Mouse (Mus musculus): ENCODE results near the gene Dok4. TPM values are rescaled to one million over a fixed set of nuclear protein-coding genes. Genes with fewer than 3 reads are reported as not detected.
A peak's percentile ranks its signal among the peaks of the same experiment; 100 is the strongest.

Dok4 gene
- total RNA-seq, 2 experiments from 2014 or later: 11.0 to 12.2 TPM

DNA sequence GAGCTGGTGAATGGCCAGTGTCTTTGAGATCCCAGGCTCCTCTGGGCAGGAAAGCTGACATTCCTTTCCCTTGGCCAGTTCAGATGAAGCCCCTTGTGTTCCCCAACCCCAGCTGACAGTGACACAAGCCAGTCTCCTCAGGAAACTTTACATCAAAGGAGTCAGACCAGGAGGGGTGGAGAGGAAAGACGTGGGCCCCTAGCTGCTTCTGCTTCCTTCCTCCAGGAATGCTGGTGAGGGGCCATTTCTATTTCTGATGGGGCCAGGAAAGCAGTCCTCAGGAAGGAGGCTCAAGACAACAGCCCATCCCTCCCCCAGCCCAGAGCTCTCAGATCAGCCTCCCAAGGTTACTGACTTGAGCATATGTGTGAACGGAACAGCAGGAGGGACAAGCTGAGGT lies 16.8 kb upstream of the Dok4 start:
- no peak for ATAC-seq (replicated peaks; ENCODE audit: low FRiP score, poor library complexity, severe bottlenecking)

DNA sequence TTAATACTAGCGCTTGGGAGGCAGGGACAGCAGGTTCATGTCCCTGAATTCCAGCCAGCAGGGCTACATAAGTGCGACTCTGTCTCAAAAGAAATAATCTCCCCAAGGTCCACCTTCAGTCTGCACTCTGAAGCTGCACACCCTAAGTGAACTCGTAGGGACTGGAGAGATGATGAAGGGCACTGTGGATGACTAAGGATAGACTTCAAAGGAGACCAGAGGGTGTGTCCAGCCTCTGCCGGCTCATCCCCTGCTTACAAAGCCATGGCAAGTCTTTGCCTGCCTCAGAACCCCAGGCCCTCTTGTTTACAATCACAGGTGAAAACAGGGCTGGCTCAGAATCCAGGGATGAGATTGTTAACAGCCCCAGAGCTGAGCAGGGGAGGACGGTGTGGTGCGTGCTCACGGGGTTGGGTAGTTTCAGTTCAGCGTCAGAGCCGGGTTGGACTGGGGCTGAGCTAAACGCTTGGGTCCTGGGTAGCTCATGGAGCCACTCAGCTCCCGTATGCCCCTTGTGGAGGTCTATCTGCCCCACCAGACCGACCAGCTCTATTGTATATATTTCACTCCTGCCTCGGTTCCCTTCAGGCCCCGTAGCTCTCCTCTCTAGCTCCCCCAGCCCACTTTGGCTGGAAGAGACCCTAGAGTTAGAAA lies 12.4 kb upstream of the Dok4 start:
- ATAC-seq (replicated peaks; ENCODE audit: low FRiP score, poor library complexity, severe bottlenecking): 0 out of 2 replicates have a peak, but pooled peaks have one; percentile 20

DNA sequence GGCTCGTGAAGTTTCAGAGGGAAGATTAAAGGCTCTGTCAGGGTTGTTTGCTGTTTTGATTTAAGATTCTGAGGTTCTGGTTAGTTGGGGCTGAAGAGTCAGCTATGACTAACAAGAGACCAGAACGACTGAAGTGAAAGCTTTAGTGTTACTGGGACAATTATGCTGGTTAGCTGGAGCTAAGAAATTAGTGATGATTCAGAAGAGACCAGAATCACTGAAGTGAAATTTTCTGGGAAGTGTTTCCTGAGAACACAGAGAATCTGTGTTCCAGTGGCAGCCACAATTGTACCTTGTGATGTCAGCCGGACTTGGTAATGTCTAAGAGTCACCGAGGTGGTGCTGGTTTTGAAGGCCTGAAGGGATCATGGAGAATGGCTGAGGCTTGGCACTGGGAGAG lies 4.6 kb upstream of the Dok4 start:
- ATAC-seq (replicated peaks; ENCODE audit: low FRiP score, poor library complexity, severe bottlenecking): no peak

DNA sequence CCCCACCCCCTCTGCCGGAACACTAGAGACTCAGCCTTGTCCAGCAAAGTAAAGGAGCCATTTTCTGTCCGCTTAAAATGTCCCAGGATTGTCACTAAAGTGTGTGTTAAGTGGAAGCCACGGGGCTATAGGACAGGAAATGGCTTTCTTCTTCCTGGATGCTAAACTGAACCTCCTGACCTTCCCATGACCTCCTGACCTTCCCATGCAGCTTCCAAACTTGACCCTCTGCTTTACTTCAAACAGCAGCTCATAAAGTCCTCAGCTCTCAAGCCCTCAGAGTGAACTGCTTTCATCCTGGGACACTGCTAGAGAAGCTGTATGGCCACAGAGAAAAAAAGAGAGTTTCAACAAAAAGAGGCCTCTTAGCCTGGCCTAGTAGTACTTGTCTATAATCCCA lies 690 bp upstream of the Dok4 start:
- ATAC-seq (replicated peaks; ENCODE audit: low FRiP score, poor library complexity, severe bottlenecking): no peak

DNA sequence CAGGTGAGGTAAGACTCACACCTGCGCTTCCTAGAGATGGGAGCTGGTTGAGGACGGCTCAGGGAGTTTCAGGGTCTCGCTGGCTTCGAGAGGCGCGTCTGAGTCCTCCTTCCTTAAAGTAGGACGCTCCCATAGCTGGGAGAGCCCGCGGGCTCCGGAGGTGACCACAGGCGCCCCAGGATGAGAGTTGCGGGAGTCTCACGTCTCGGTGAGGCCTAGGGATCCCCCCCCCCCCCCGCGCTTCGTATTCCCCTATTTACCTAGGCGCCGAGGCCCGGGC lies 319 bp downstream of the Dok4 start:
- ATAC-seq (replicated peaks; ENCODE audit: low FRiP score, poor library complexity, severe bottlenecking): peak; percentile 12; the same call in 1 of the 2 replicates

DNA sequence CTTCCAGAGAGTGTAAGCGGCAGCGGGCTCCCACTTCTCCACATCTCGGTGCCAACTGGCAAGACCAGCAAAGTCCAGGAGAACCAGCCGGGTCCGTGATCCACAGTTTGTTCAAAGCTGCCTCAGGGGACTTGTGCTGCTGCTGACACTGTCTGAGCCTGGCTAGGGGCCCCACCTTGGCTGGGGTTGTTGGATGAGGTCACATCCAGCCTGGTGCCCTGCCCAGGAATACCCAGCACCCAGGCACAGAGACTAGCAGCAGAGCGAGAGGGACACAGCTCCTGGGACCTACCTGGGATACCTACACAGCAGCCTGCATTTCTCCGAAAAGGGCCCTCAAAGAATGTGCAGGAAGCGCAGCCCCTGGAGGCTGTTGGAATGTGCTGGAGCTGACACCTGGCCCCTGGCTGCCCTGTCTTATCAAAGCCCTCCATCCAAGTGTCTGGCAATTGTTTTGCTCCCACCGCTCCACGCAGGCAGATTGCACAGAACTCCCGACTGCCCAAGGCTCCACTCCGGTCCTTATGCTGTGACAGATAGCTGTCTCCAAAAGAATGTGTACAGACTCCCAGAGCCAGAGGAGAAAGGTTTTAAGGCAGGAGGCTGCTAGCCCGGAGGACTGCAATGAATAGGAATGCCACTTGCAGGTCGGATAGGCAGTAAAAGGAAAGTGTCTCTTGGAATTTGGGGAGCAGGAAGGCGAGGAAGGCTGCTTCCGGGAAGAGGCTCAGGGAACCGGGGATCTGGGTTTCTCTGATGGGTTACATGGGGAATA lies 847 bp downstream of the Dok4 start:
- ATAC-seq (replicated peaks; ENCODE audit: low FRiP score, poor library complexity, severe bottlenecking): peak; percentile 20

DNA sequence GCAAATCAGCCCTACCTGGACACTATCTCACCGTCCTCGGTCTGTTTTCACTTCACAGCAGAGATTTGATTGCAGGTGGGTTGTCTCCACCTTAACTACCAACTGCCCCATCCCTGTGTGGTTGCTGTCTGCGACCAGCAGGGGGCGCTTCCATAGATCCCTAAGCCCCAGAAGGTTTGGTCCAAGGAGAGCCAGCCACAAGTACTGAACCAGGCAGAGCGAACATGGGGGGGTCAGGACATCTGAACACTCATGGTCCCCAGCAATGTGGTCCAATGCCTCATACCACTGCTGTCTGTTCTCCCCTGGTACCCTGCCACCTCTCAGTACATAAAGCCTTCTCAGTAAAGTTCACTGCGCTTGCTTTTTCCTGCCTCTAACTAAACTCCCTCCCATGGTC lies 1.8 kb downstream of the Dok4 start:
- ATAC-seq (replicated peaks; ENCODE audit: low FRiP score, poor library complexity, severe bottlenecking): peak; percentile 67

DNA sequence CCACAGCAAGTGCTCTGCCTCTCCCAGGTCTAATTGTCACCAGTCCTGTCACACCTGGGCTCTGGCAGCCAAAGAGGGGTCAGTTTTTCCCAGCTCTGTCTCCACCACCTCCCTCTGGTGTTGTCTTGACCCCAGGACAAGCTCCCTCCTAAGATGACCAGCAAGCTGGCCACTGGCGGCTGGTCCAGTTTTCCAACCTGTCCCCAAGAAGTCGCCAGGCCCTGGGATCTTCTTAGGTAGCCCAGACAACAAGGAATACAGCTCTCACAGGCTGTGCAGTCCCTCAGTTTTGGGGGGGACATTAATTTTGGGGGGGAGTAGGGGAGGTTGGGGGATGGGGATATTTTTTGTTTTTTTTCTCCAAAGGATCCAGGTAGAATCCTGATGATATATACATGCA lies 3.6 kb downstream of the Dok4 start:
- ATAC-seq (replicated peaks; ENCODE audit: low FRiP score, poor library complexity, severe bottlenecking): no peak

DNA sequence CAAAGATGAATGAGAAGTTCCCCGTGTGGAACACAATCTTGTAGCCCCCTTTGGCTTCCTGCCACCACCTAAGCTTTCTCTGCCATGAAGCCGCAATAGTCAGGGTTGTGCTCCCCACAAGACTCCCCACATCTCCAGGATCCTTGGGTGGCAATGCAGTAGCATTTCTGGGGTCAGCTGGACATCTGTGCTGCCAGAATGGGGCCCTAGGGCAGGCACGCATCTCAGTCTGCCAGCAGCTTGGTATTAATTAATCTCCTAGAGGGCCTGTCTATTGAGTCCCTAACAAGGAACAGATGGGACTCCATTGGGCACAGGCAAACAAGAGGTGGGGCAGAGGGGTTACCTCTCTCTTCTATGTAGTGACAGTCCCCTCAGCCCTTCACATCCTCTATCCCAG lies 4.0 kb downstream of the Dok4 start:
- ATAC-seq (replicated peaks; ENCODE audit: low FRiP score, poor library complexity, severe bottlenecking): no peak

DNA sequence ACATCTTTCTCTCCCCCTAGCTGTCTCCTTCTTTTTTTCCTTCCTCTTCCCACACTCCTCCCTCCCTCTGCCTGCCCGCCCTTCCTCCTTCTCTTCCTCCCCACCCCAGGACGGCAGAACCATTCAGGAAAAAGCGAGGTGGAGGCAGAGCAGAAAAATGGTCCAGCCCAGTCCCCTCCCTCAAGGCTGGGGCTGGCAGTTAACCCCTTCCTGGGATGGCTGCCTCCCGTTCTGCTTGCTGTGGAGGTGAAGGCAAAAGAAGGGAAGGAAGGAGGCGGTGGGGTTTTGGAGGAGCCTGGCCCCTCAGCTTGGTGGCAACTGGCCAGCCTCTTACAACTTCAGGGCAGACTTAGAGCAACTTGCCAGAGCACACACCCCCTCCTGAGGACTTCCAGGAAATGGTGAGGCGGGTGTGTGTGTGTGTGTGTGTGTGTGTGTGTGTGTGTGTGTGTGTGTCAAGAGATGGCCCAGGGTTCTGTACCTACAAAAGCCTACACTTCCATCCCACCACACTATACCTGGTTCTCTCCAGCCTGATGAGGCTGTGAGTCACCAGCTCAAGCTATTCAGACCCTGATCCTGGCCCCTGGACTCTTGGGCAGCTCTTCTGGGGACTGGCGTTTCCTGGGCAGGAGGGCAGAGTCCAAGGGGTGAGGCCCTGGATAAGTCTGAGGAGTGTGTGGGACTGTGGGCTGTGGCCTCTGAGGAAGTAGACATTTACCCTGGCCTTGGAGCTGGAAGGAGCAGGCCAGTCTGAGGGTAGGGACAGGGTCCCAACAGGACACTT lies 4.8 kb downstream of the Dok4 start:
- ATAC-seq (replicated peaks; ENCODE audit: low FRiP score, poor library complexity, severe bottlenecking): no peak

DNA sequence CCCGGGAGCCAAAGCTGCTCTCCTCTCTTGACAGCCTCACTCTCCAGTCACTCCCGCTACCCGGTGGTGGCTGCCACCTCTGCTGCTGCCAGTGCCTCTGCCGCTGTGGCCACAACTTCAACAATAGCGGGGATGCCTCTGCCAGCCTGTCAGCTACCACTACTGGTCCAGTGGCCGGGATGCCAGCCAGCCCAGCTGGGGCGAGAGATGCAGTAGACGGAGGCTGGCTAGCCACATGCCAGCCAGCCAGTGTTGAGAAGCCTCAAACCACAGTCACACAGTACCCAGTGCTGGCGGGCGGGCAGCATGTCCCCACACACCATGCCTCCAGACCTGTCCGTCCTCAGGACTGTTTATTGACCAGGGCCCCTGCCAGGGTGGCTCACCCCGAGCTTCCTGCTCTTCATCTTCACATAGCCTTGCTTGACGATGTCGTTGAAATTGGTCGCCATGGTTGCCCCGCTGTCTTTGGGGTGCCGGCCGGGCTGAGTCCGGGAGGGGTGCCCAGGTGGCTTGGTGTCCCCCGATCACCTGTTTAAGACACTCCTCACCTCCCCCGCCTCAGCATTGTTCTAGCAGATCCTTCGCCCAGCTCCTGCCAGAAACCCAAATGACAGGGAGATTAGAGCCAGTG lies 5.5 kb downstream of the Dok4 start:
- no peak for ATAC-seq (replicated peaks; ENCODE audit: low FRiP score, poor library complexity, severe bottlenecking)

DNA sequence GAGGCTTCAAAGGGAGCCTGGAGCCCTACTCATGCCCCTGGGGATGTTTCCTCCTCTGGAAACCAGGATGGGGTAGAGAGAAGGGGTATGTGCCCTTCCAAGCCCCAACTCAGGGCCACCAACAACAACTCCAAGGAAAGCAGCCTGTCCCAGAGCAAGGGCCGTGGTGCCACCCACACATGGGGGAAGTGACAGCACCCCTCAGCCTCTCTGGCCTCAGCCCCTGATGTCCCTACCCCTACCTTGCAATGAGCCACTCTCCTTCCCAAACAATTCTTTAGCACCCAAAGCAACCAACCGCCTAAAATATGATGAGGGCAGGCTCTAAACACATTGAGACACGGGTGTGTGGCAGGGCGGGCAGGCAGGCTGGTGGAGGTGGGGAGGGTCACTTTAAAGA lies 6.1 kb downstream of the Dok4 start:
- no peak for ATAC-seq (replicated peaks; ENCODE audit: low FRiP score, poor library complexity, severe bottlenecking)

DNA sequence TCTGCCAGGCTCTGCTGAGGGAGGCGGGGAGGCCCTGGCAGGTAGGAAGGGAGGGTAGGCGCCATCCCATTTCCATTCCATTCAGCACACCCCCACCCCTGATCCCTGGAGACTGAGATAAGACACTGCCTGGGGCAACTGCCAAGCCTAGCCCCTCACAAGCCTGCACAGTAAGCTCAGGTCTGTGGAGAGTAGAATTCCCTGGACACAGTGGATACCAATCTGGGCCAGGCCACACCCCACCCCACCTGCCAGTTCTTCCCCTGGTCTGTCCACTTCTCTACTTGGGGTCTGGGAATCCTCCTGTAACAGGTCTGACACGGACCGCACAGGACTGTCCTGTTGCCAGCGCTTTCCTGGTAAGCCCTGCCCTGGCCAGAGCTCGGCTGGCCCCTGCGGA lies 7.0 kb downstream of the Dok4 start:
- ATAC-seq (replicated peaks; ENCODE audit: low FRiP score, poor library complexity, severe bottlenecking): no peak

DNA sequence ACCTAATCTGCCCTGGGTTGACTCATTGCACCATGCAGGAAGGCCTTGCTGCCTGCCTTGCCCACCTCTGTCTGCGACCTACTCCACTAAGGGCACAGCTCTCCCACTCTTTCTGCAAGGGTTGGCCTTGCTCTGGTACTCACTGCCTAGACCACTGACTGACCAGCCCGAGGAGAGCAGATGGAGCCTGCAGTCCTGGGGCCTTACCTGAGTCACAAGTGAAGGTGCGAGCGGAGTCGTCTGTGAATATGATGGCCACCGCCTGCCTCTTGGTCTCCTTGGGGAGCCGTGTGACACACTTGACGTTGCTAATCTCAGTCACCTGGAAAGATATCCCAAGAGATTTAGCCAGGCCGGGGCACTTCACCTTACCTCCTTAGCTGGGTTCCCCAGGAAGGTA lies 9.2 kb downstream of the Dok4 start:
- no peak for ATAC-seq (replicated peaks; ENCODE audit: low FRiP score, poor library complexity, severe bottlenecking)

DNA sequence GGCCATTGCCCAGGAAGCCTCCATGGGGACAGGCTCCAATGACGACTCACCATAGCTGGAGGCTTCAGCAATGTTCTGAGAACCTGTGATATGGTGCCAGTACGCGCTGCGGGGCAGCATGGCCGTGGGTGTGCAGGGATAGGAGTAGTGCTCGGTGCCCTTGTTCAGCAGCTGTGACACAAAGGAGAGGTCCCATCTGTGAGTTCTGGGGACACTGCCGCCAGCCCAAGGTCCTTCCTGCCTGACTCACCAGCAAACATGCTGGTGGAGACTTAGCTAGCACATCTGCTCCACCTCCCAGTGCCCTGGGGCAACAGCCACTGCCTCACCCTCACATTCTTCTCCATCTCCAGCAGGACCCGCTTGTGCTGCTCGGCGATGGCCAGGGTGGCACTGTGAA lies 10.8 kb downstream of the Dok4 start:
- no peak for ATAC-seq (replicated peaks; ENCODE audit: low FRiP score, poor library complexity, severe bottlenecking)

DNA sequence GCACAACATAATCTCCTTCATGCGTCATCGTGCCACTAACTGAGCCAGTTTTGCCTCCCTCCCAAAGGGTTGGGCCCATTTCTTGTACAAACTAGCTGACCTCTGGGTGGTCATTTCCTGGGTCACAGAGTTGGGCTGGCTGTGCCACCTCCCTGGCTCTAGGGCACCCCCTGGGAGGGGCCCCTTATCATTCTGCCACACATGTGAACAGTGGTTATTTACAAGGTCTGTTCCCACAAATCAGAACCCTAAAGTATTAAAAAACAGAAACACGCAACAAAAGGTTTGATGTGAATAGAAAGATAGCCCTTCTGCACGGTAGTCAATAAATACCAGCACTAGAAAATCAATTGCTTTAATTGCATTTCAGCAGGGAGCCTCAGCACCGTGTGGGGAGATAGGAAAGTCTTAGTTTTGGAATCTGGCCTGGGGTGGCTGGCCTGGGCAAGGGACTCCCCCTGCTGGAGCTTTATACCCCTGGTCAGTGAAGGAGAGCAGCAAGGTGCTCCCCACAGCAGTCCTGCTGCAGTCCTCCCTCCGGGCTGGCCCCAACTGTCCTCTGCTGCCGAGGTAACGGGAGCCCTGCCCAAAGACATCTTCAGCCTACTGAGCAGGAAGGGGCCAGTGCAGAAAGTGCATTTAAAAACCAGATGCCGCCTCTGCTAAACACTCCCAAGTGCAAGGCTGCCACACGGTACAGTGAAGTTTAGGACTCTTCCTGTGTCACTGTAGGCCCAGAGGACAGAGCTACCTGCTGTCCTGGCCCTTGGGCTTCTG lies 12.0 kb downstream of the Dok4 start:
- no peak for ATAC-seq (replicated peaks; ENCODE audit: low FRiP score, poor library complexity, severe bottlenecking)

DNA sequence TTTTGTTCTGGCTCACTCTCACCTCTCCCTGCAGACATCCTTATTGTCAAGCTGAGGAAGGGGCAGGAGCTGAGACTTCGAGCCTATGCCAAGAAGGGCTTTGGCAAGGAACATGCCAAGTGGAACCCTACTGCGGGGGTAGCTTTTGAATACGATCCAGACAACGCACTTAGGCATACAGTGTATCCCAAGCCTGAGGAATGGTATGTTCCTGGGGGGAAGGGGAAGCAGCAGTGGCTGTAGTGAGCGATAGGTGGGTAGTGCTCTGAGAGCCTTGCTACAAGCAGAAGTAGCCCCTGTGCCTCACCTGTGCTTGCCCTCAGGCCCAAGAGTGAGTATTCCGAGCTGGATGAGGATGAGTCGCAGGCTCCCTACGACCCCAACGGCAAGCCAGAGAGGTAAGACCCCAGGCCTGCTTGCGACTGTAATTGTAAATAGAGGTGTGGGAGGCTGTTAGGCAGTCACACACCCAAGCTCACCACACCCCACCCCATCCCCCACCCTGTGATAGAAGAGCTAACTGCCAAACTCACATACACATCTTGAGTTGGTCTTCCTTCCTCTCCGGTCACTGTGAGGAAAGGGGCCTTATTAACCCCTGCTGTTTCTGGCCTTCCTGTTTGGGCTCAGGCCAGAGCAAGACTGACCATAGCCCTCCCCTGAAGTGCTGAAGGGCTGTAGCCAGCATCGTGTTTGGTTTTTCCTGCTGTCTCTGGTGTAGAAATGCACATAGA lies 13.5 kb downstream of the Dok4 start:
- no peak for ATAC-seq (replicated peaks; ENCODE audit: low FRiP score, poor library complexity, severe bottlenecking)

DNA sequence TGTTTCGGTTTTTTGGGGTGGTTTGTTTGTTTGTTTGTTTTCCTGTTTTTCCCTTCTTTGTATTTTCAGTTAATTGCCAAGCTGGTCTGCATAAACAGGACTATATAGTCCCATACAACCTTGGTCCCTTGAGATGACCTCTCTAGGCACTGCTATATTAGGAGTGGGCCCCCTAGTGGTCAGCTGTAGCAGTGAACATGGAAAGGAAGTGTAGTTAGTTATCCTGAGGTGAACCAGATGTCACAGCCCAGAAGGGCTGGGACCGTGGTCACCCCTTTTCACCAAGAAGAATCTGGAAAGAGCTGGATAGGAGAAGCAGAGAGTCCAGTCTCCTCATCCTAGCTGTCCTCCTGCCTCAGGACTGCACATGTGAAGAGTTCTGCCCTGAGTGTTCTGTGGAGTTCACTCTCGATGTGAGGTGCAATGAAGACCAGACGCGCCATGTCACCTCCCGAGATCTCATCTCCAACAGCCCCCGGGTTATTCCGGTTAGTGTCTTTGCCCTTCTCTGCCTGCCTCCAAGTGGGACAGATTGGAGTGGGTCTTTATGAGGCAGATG lies 14.7 kb downstream of the Dok4 start:
- peak; percentile 72 for ATAC-seq (replicated peaks; ENCODE audit: low FRiP score, poor library complexity, severe bottlenecking)
